Mouse (Mus musculus): ENCODE measurements at regions not wholly inside any gene's neighbourhood (a gene's known extent, or its start where the extent isn't known, plus 50 kb on each side); places are given as distances from the start of the nearest gene placed in this dataset.

DNA sequence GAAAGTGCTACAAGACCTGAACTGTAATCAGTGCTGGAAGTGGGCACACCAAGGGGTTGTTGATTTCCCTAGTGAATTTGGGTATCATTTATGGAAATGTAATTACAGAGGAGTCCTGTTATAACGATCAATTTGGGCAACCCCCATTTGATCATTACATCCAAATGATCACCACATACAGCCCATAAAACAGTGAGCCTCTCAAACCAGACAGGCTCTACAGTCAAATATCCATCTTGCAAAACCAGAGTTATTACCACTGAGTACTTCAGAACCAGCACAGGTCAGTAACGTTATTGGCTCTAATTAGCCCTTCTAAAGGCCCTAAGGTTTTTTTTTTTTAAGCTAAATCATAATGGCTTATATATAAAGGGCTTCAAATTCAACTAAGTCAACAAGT is 934.4 kb downstream of the Ttll7 start:
- TF ChIP-seq POLR2A (IDR thresholded peaks at IDR 0.05; ENCODE audit: low read depth, low read length) (no peak), CTCF (IDR thresholded peaks at IDR 0.05; ENCODE audit: borderline replicate concordance, insufficient read depth, low read length) (no peak)

Measured in embryonic fibroblast, embryonic 13.5 days (primary cell).